Mouse (Mus musculus) midbrain, embryonic 16.5 days (tissue): ENCODE measurements around the gene Xkrx. TPM values are rescaled to one million over a fixed set of nuclear protein-coding genes. Genes with fewer than 3 reads are reported as not detected.
A peak's percentile ranks its signal among the peaks of the same experiment; 100 is the strongest.
"Not testable (repeated sequence)": the region's sequence is repeated elsewhere in the genome, so short reads cannot be mapped to it uniquely, and the experiment has no call there.

ENCODE experiments used
- ATAC-seq: fragments of 200-750 bp; cut with Nextera tagmentation; 2 replicates; pipeline ENCODE4 v1.8.0; 2017; ENCODE audit warnings: moderate TSS enrichment
- H3K27ac ChIP-seq: fragments of 300-500 bp; sonication (generic); 2 replicates; pipeline ENCODE4 v1.5.1; 2014; ENCODE audit warnings: mild to moderate bottlenecking, low read length, mixed read lengths
- H3K27me3 ChIP-seq: fragments of 300-500 bp; sonication (generic); 2 replicates; pipeline ENCODE4 v1.6.1; 2014; ENCODE audit warnings: low read depth, low read length, mixed read lengths; ENCODE audit not compliant: control insufficient read depth, insufficient read depth
- H3K36me3 ChIP-seq: fragments of 300-500 bp; sonication (generic); 2 replicates; pipeline ENCODE4 v1.6.1; 2014; ENCODE audit warnings: mild to moderate bottlenecking, low read length, moderate library complexity, mixed read lengths; ENCODE audit not compliant: control insufficient read depth, insufficient read depth
- H3K4me1 ChIP-seq: fragments of 300-500 bp; sonication (generic); 2 replicates; pipeline ENCODE4 v1.6.1; 2014; ENCODE audit warnings: mild to moderate bottlenecking, low read length, mixed read lengths; ENCODE audit not compliant: control insufficient read depth, insufficient read depth
- H3K4me2 ChIP-seq: fragments of 300-500 bp; sonication (generic); 2 replicates; pipeline ENCODE4 v1.6.1; 2014; ENCODE audit warnings: mild to moderate bottlenecking, low read length, mixed read lengths
- H3K4me3 ChIP-seq: fragments of 300-500 bp; sonication (generic); 2 replicates; pipeline ENCODE4 v1.5.1; 2014; ENCODE audit warnings: low read depth, mild to moderate bottlenecking, low read length, moderate library complexity, mixed read lengths
- H3K9ac ChIP-seq: fragments of 300-500 bp; sonication (generic); 2 replicates; pipeline ENCODE4 v1.6.1; 2014; ENCODE audit warnings: low read depth, low read length, mixed read lengths
- H3K9me3 ChIP-seq: fragments of 300-500 bp; sonication (generic); replicated peaks from 2 replicates; pipeline ENCODE4 v1.6.1; 2014; ENCODE audit warnings: mild to moderate bottlenecking, low read length, mixed read lengths; ENCODE audit not compliant: control insufficient read depth, poor library complexity, severe bottlenecking
- WGBS: fragments of 180-500 bp; shearing (Covaris S2); extraction: QIAGEN DNeasy Blood & Tissue Kit; methylation state at CpG from one replicate; pipeline ENCODE4 v1.1.7; 2014; 5-methylcytosine and 5-hydroxymethylcytosine counted together
- polyA plus RNA-seq: library from polyadenylated mRNA; unstranded; fragments of >200 nt; fragmentation: Nextera tagmentation; extraction: Ambion mirVana; gene quantifications from 2 replicates; pipeline ENCODE4 v1.2.1, GENCODE M21; 2015

Xkrx gene
- 1.0 and 1.7 TPM in 2 replicates for polyA plus RNA-seq

DNA sequence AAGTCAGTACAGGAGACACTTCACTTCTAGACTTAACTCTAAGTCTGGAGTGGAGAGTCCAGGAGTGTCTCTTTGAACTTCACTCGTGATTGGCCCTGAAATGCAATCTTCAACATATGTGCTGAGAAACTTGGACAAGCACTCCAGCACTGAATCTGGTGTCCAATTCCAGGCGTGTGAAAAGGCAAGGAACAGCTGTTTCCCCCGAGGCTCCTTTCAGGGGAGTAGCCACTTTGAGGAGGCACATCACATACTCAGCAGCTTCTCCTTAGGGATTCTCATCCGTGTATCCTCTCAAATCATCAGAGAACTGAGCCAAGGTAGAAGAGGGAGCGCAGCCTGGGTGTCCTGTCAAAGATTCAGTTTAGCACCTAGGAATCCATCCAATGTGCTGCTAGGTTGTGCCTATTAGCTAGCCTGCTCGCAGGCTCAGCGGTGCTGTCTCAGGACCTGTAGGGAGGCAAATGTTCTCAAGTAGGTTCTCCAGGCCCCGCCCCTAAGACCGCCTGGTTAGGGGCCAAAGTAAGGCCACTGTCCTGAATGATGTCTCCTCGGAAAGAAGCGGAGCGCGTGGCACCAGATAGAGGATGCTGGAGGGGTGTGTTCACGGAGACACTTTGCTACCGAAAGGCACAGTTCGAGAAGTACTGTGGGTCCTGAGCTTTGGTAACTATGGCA lies at the start of gene Xkrx:
Xkrx (minus strand) TSS at position 34 of the 678 bp plus-strand sequence.
- peak; percentile 36; the same call in 1 of the 2 replicates for ATAC-seq
- no peaks in the 10 kb centered on the region for H3K4me1 ChIP-seq
- H3K4me3 ChIP-seq, result peak within 1 kb of the TSS; percentile 46
- WGBS, result 22% methylated on average over 16 of the region's 16 CpGs
- H3K27ac ChIP-seq, result no peak within 1 kb of the TSS
- H3K4me2 ChIP-seq, result peak within 1 kb of the TSS; percentile 65
- no peaks in the 10 kb centered on the region for H3K36me3 ChIP-seq
- no peaks in the 10 kb centered on the region for H3K9me3 ChIP-seq
- no peaks in the 10 kb centered on the region; the same call in 1 of the 2 replicates for H3K27me3 ChIP-seq
- peak within 1 kb of the TSS; percentile 44; the same call in 1 of the 2 replicates for H3K9ac ChIP-seq

DNA sequence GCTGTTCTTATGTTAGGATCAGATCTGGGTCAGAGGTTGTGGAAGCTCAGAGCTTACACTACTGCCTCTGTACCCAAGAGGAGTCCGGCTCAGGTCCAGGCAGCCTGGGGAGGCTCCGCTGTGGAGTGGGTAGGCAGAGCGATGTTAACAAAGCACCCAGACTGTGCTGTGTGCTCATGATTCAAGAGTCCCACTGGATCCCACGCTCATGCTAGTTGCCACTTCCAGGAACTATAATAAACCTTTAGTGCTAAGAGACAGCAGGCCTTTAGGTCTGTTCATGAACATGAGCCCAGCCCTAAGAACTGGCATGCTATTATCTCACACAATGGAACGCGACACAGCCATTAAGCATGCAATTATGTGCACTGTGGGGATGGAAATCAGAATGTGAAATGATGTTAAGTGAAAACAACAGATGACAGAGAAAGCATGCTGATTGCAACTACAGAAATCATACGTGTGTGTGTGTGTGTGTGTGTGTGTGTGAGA lies 49.3 kb upstream of the Xkrx start:
- no peaks in the 10 kb centered on the region for H3K9me3 ChIP-seq
- ATAC-seq, result no peak
- no peak overlapping the region for H3K4me3 ChIP-seq
- H3K36me3 ChIP-seq, result no peaks in the 10 kb centered on the region
- H3K4me2 ChIP-seq, result no peak overlapping the region
- no peaks in the 10 kb centered on the region for H3K27me3 ChIP-seq
- H3K4me1 ChIP-seq, result no peaks in the 10 kb centered on the region
- no peak overlapping the region for H3K27ac ChIP-seq
- WGBS, result 59% methylated on average over 7 of the region's 7 CpGs
- no peak overlapping the region for H3K9ac ChIP-seq

DNA sequence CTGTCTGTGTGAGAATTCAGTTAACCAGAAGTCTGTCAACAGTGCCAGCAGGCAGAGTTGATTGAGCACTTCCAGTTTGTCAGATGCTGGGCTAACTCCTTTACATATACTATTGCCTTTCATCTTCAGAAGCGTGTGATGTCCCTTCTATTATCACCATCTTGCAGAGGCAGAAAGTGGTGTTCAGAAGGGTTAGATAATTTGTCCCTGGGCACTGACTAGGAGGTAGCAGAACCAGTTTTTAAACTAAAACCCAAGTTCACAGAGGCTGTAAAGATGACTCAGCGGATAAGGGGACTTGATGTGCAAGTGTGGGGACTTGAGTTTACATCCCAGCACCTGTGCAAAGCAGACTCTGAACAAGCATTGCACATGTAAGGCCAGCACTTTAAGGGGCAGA lies 46.6 kb upstream of the Xkrx start:
- ATAC-seq, result no peak
- Histone ChIP-seq H3K27ac (no peak overlapping the region), H3K4me2 (no peak overlapping the region), H3K9ac (no peak overlapping the region), H3K4me1 (no peaks in the 10 kb centered on the region), H3K9me3 (no peaks in the 10 kb centered on the region), H3K36me3 (no peaks in the 10 kb centered on the region), H3K4me3 (no peak overlapping the region), H3K27me3 (no peaks in the 10 kb centered on the region)
- WGBS, result 85% methylated on average over 2 of the region's 2 CpGs

DNA sequence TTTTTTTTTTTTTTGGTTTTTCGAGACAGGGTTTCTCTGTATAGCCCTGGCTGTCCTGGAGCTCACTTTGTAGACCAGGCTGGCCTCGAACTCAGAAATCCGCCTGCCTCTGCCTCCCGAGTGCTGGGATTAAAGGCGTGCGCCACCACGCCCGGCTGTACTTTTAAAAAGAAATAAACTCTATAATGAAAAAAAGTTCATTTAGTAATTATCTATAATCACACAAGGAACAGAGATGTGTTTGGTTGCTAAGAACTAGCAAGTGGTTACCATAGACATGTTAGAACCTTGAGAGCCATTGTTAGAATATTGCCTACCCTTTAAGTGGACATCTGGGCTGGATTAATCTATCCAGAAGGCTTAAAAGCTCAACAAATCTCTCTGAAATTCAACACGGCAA lies 25.3 kb upstream of the Xkrx start, which contains the start of gene Arl13a:
Arl13a (plus strand) TSS at position 301 of the 400 bp plus-strand sequence.
- ATAC-seq, H3K27me3 ChIP-seq, H3K4me2 ChIP-seq, H3K9ac ChIP-seq, H3K36me3 ChIP-seq, H3K4me1 ChIP-seq, H3K27ac ChIP-seq, H3K9me3 ChIP-seq, H3K4me3 ChIP-seq: not testable (repeated sequence)
- 94% methylated on average over 7 of the region's 9 CpGs for WGBS

DNA sequence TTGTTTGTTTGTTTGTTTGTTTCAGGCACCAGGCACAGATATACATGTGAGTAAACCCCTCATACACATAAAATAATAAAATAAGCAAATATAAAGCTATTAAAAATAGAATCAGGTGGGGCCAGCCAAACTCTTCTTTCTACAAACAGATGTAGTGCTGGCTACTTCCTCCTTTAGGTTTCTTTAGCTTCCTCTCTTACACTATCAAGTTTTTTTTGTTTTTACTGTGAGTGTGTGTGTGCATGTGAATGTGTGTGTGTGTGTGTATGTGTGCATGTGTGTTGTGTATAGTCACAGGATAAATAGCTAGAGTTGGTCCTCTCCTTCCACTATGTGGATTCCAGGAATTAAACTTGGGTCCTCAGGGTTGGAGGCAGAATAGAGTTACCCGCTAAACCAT lies 12.8 kb upstream of the Xkrx start:
- 100% methylated on average over 1 of the region's 1 CpGs for WGBS
- H3K4me1 ChIP-seq, result no peaks in the 10 kb centered on the region
- ATAC-seq, result no peak
- H3K36me3 ChIP-seq, result no peaks in the 10 kb centered on the region
- no peak overlapping the region for H3K4me2 ChIP-seq
- H3K27me3 ChIP-seq, result no peaks in the 10 kb centered on the region
- no peaks in the 10 kb centered on the region for H3K9me3 ChIP-seq
- no peak overlapping the region for H3K4me3 ChIP-seq
- no peak overlapping the region for H3K27ac ChIP-seq
- H3K9ac ChIP-seq, result no peak overlapping the region

DNA sequence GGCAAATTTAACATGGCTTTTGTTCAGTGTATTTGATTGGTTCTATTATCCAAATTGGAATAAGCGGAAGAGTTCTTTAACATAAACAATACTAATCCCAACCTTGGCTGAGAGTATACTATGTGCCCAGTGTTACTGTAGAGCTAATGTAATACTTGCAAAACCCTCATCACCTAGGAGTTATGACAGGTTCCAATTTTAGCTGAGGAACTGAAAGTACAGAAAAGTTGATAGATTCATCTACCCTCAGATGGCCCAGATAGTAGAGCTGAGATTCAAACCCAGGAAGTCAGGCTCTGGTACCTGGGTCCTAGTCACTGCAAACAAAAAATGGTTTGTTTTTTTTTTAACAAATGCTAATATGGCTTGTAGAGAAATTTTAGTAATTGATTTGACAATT lies 8.7 kb upstream of the Xkrx start:
- Histone ChIP-seq H3K4me2 (no peak overlapping the region), H3K27ac (no peak overlapping the region), H3K4me3 (no peak overlapping the region), H3K9me3 (no peaks in the 10 kb centered on the region), H3K9ac (no peak overlapping the region), H3K27me3 (no peaks in the 10 kb centered on the region), H3K4me1 (no peaks in the 10 kb centered on the region), H3K36me3 (no peaks in the 10 kb centered on the region)
- WGBS, result 90% methylated on average over 1 of the region's 1 CpGs
- ATAC-seq, result no peak

DNA sequence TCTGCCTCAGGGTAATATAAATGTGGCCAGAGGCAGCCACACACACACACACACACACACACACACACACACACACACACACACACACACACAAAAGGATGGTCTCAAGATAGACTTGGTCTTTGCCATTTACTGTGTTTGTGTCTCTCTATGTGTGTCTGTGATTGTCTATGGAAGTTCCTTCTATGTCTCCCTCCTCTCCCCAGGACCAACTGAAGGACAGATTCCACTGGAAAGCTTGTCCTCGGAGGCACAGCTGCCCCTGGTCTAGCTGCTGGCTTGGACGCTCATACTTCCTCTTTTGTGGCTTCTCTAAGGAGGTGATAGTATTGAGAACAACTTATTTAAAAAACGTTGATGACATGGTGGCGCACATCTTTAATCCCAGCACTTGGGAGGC lies 1.6 kb upstream of the Xkrx start:
- no peak overlapping the region for H3K4me3 ChIP-seq
- H3K27ac ChIP-seq, result no peak overlapping the region
- no peaks in the 10 kb centered on the region; the same call in 1 of the 2 replicates for H3K27me3 ChIP-seq
- no peaks in the 10 kb centered on the region for H3K36me3 ChIP-seq
- WGBS, result 38% methylated on average over 4 of the region's 4 CpGs
- H3K4me2 ChIP-seq, result peak overlapping the region; percentile 65; the same call in 1 of the 2 replicates
- no peaks in the 10 kb centered on the region for H3K4me1 ChIP-seq
- no peak overlapping the region for H3K9ac ChIP-seq
- ATAC-seq, result no peak
- no peaks in the 10 kb centered on the region for H3K9me3 ChIP-seq

DNA sequence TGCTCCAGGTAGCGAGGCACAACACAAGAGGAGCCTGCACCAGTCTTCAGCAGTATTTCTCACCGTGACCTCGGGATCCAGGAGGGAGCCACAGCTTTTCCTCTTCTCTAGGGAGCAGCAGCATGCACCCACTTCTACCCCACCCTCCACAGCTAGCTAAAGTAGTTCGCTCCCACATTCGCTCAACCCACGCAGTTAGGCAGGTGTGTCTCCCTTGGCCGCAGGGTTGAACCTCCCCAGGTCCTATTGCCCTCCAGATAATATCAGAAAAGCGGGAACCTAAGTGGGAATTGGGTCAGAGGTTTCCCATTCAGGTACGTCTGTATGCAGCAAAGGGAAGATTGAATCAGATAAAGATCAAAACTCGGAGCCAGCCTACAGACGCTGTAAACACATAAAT lies 950 bp upstream of the Xkrx start:
- H3K36me3 ChIP-seq, result no peaks in the 10 kb centered on the region
- H3K9ac ChIP-seq, result peak overlapping the region; percentile 44; the same call in 1 of the 2 replicates
- peak; percentile 42; the same call in 1 of the 2 replicates for ATAC-seq
- WGBS, result 19% methylated on average over 11 of the region's 11 CpGs
- H3K27ac ChIP-seq, result no peak overlapping the region
- peak overlapping the region; percentile 65 for H3K4me2 ChIP-seq
- H3K4me1 ChIP-seq, result no peaks in the 10 kb centered on the region
- peak overlapping the region; percentile 46 for H3K4me3 ChIP-seq
- H3K27me3 ChIP-seq, result no peaks in the 10 kb centered on the region; the same call in 1 of the 2 replicates
- H3K9me3 ChIP-seq, result no peaks in the 10 kb centered on the region

DNA sequence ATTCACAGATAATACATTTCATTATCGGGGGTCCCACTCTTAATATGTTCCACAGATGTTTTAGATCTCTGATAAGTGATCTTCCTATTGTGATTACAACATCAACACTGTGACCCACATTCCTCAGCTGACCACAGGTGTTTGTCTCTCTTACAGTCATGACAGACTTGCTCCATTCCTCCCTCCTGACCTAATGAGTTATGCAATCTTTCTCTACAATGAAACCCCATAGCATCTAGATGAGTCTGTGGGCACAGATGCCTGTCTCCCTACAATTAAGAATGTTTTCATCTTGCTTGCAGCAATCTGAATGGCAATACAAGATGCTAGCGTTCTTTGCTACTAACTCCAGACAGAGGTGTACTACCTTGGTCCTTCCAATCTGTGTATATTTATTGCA lies 1.4 kb downstream of the Xkrx start:
- WGBS, result 91% methylated on average over 2 of the region's 2 CpGs
- Histone ChIP-seq H3K4me1 (no peaks in the 10 kb centered on the region), H3K4me2 (no peak overlapping the region), H3K9ac (no peak overlapping the region), H3K27ac (no peak overlapping the region), H3K36me3 (no peaks in the 10 kb centered on the region), H3K27me3 (no peaks in the 10 kb centered on the region; the same call in 1 of the 2 replicates), H3K4me3 (no peak overlapping the region), H3K9me3 (no peaks in the 10 kb centered on the region)
- ATAC-seq, result no peak
